Mouse (Mus musculus): Measurements from ENCODE around the gene Sipa1l2. TPM values are rescaled to one million over a fixed set of nuclear protein-coding genes. Genes with fewer than 3 reads are reported as not detected.
"Not testable (repeated sequence)": the region's sequence is repeated elsewhere in the genome, so short reads cannot be mapped to it uniquely, and the experiment has no call there.

Gene Sipa1l2
- total RNA-seq, 2 experiments from 2014 or later: 34.3 to 48.1 TPM

GRCm38 (mm10) chr8:125410646-125411045 lies 159.0 kb downstream of the Sipa1l2 start:
- no peak for DNase-seq (ENCODE audit: low spot score in 2 of 2)

- no peak for DNase-seq (ENCODE audit: low spot score in 2 of 2)
Measured at GRCm38 (mm10) chr8:125407672-125408071, 161.9 kb downstream of the Sipa1l2 start.

- DNase-seq (ENCODE audit: low spot score in 2 of 2): no peak
Measured at GRCm38 (mm10) chr8:125406453-125406852, 163.2 kb downstream of the Sipa1l2 start.

GRCm38 (mm10) chr8:125401350-125401749 lies 168.3 kb downstream of the Sipa1l2 start:
- no peak for DNase-seq (ENCODE audit: low spot score in 2 of 2)

- no peak for DNase-seq (ENCODE audit: low spot score in 2 of 2)
Measured at GRCm38 (mm10) chr8:125397981-125398380, 171.6 kb downstream of the Sipa1l2 start.

GRCm38 (mm10) chr8:125395682-125396081 lies 173.9 kb downstream of the Sipa1l2 start:
- not testable (repeated sequence) for DNase-seq (ENCODE audit: low spot score in 2 of 2)

- no peak for DNase-seq (ENCODE audit: low spot score in 2 of 2)
Measured at GRCm38 (mm10) chr8:125395032-125395431, 174.6 kb downstream of the Sipa1l2 start.

GRCm38 (mm10) chr8:125391685-125392084 lies 177.9 kb downstream of the Sipa1l2 start:
- DNase-seq (ENCODE audit: low spot score in 2 of 2): no peak

- DNase-seq (ENCODE audit: low spot score in 2 of 2): no peak
Measured at GRCm38 (mm10) chr8:125391271-125391670, 178.3 kb downstream of the Sipa1l2 start.

- no peak for DNase-seq (ENCODE audit: low spot score in 2 of 2)
Measured at GRCm38 (mm10) chr8:125390506-125390895, 179.1 kb downstream of the Sipa1l2 start.

GRCm38 (mm10) chr8:125389756-125390505 lies 179.7 kb downstream of the Sipa1l2 start:
- DNase-seq (ENCODE audit: low spot score in 2 of 2): peak; percentile 41 to 65

GRCm38 (mm10) chr8:125389280-125389679 lies 180.3 kb downstream of the Sipa1l2 start:
- DNase-seq (ENCODE audit: low spot score in 2 of 2): no peak

- no peak for DNase-seq (ENCODE audit: low spot score in 2 of 2)
Measured at GRCm38 (mm10) chr8:125388404-125389180, 181.0 kb downstream of the Sipa1l2 start.

GRCm38 (mm10) chr8:125385519-125386150 lies 184.0 kb downstream of the Sipa1l2 start:
- peak; percentile 52 to 57 for DNase-seq (ENCODE audit: low spot score in 2 of 2)

- DNase-seq (ENCODE audit: low spot score in 2 of 2): peak in 1 of 2 experiments; percentile 36
Measured at GRCm38 (mm10) chr8:125384551-125385183, 184.9 kb downstream of the Sipa1l2 start.

GRCm38 (mm10) chr8:125381674-125382073 lies 187.9 kb downstream of the Sipa1l2 start:
- DNase-seq (ENCODE audit: low spot score in 2 of 2): no peak

GRCm38 (mm10) chr8:125379939-125380338 lies 189.7 kb downstream of the Sipa1l2 start:
- no peak for DNase-seq (ENCODE audit: low spot score in 2 of 2)

GRCm38 (mm10) chr8:125379156-125379555 lies 190.5 kb downstream of the Sipa1l2 start:
- no peak for DNase-seq (ENCODE audit: low spot score in 2 of 2)

- no peak for DNase-seq (ENCODE audit: low spot score in 2 of 2)
Measured at GRCm38 (mm10) chr8:125377704-125378103, 191.9 kb downstream of the Sipa1l2 start.

- no peak for DNase-seq (ENCODE audit: low spot score in 2 of 2)
Measured at GRCm38 (mm10) chr8:125376448-125376845, 193.2 kb downstream of the Sipa1l2 start.
